Mouse (Mus musculus) cerebellum, adult 8-10 months (tissue): Measurements from ENCODE around the gene Gm3033.
"Not testable (repeated sequence)": the region's sequence is repeated elsewhere in the genome, so short reads cannot be mapped to it uniquely, and the experiment has no call there.

ENCODE experiments used
- DNase-seq: peaks from one replicate; pipeline ENCODE4 v3.0.0; 2022

The Gm3033 gene

GRCm38 (mm10) chr14:3845945-3846344, at the start of gene Gm3033:
Gene Gm3033, plus strand, starts transcription at chr14:3846245.
- not testable (repeated sequence) for DNase-seq

DNA sequence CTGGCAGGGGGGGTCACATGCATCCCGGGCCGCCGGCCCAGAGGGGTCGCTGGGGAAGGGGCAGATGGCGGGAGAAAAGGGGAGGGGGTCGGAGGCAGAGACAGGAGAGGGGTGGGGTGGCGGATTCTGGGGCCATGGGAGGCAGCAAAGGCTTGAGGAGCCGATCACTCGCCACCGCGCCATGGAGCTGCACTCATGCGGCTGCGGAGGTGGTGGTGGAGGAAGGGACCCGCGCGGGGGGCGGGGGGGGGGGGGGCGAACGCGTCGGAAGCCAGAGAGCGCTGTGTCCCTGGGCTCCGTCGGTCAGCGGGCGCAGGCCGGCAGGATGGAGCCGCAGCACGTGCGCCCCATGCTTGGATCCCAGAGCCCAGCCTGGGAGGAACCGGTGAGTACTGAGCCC, 36.3 kb upstream of the Gm3033 start, which contains the start of gene Gm3002:
TSS of gene Gm3002 (plus strand) at position 301 of the 400 bp plus-strand sequence.
- DNase-seq, result not testable (repeated sequence)

- not testable (repeated sequence) for DNase-seq
Measured at GRCm38 (mm10) chr14:3883872-3884271, 37.8 kb downstream of the Gm3033 start, which contains the start of gene Gm2916. Gene Gm2916, plus strand, starts transcription at chr14:3884172.
